33 mouse cellular contexts compared by ENCODE assay signal in the genomic region with DNA sequence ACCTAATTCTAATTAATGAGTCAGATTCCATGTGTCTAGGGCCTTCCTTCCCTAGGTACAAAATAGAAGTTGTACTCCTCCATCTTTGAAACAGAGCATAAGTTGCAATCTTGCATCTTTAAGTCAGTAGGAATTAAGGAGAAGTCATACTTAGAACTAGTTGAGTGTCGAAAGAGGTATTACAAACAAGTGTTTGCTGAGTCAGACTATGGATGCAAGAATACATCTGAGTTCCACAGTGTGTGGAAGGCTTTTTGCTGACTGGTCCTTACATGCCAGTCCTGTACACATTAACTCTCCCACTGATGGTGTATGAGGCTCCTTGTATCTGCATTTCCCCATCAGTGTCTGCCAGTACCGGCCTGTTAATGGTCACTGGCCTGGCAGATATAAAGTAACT. TPM values are rescaled to one million over a fixed set of nuclear protein-coding genes. Genes with fewer than 3 reads are reported as not detected.
DNase-seq lines count a peak whose midpoint lies in the region; ATAC-seq and TF ChIP-seq lines count a peak whose summit lies in the region.
"Had no signal": no experiment of that assay in that cellular context is flagged by ENCODE, and none has a peak within 500 bp of the region (broad histone marks: within the 10 kb centered on the region; RNA-seq: fewer than 3 reads in every experiment).

No protein-coding gene starts in this region.

- no peak for TF ChIP-seq EP300 in lung, postnatal 0 days (IDR thresholded peaks at IDR 0.05)

- H3K4me3 ChIP-seq in lung, postnatal 0 days (ENCODE audit: low read depth, low read length): no peak overlapping the region
- H3K4me3 ChIP-seq: embryonic facial prominence, embryonic 10.5 days; embryonic facial prominence, embryonic 13.5 days; erythroblast, embryonic 14.5 days; forebrain, embryonic 10.5 days; forebrain, embryonic 13.5 days; gastrocnemius, adult 2 months; heart, adult 2 months; heart, embryonic 10.5 days; heart, embryonic 13.5 days; hindbrain, embryonic 12.5 days; hindbrain, embryonic 15.5 days had no signal

- H3K4me2 ChIP-seq in lung, postnatal 0 days (replicated peaks; ENCODE audit: low read depth, low read length): no peak overlapping the region
- H3K4me2 ChIP-seq: embryonic facial prominence, embryonic 13.5 days; forebrain, embryonic 13.5 days; heart, embryonic 13.5 days; hindbrain, embryonic 12.5 days; hindbrain, embryonic 15.5 days had no signal

- no peaks in the 10 kb centered on the region for H3K4me1 ChIP-seq in lung, postnatal 0 days (ENCODE audit: insufficient read depth, low read depth, low read length)
- H3K4me1 ChIP-seq: embryonic facial prominence, embryonic 10.5 days; embryonic facial prominence, embryonic 13.5 days; forebrain, embryonic 10.5 days; forebrain, embryonic 13.5 days; heart, embryonic 10.5 days; heart, embryonic 13.5 days; hindbrain, embryonic 12.5 days; hindbrain, embryonic 15.5 days had no signal

- no peak; the same call in 1 of the 2 replicates for ATAC-seq in lung, postnatal 0 days
- peak; percentile 30 for ATAC-seq in granulocyte monocyte progenitor cell, adult 5-6 weeks (replicated peaks; ENCODE audit: poor library complexity, severe bottlenecking)
- peak; percentile 58; the same call in 1 of the 2 replicates for ATAC-seq in neutrophil, adult 5-6 weeks (ENCODE audit: extremely low read depth, insufficient number of reproducible peaks, low FRiP score, poor library complexity, severe bottlenecking)
- ATAC-seq: forebrain, embryonic 13.5 days; forebrain, embryonic 16.5 days; Patski had no signal

- no peak overlapping the region for H3K9ac ChIP-seq in lung, postnatal 0 days (replicated peaks; ENCODE audit: low read depth)
- H3K9ac ChIP-seq: embryonic facial prominence, embryonic 13.5 days; forebrain, embryonic 13.5 days; heart, embryonic 13.5 days; hindbrain, embryonic 12.5 days; hindbrain, embryonic 15.5 days had no signal

- no peaks in the 10 kb centered on the region for H3K36me3 ChIP-seq in lung, postnatal 0 days (ENCODE audit: insufficient read depth, low read length)
- H3K36me3 ChIP-seq: embryonic facial prominence, embryonic 10.5 days; embryonic facial prominence, embryonic 13.5 days; forebrain, embryonic 10.5 days; heart, embryonic 10.5 days; heart, embryonic 13.5 days; hindbrain, embryonic 12.5 days; hindbrain, embryonic 15.5 days had no signal

- no peaks in the 10 kb centered on the region for H3K9me3 ChIP-seq in lung, postnatal 0 days (ENCODE audit: low read length)
- H3K9me3 ChIP-seq: embryonic facial prominence, embryonic 13.5 days; forebrain, embryonic 13.5 days; heart, embryonic 10.5 days; heart, embryonic 13.5 days; hindbrain, embryonic 15.5 days had no signal

- H3K27me3 ChIP-seq in lung, postnatal 0 days (replicated peaks; ENCODE audit: insufficient read depth, low read length): no peaks in the 10 kb centered on the region
- H3K27me3 ChIP-seq: embryonic facial prominence, embryonic 13.5 days; forebrain, embryonic 13.5 days; heart, embryonic 13.5 days; hindbrain, embryonic 12.5 days; hindbrain, embryonic 15.5 days; Patski had no signal

- no peak overlapping the region for H3K27ac ChIP-seq in lung, postnatal 0 days (ENCODE audit: low read length)
- H3K27ac ChIP-seq: embryonic facial prominence, embryonic 10.5 days; embryonic facial prominence, embryonic 13.5 days; forebrain, embryonic 10.5 days; forebrain, embryonic 13.5 days; gastrocnemius, adult 2 months; heart, adult 2 months; heart, embryonic 10.5 days; heart, embryonic 13.5 days; hindbrain, embryonic 12.5 days; hindbrain, embryonic 15.5 days had no signal

- peak; percentile 46 for DNase-seq in lung, postnatal 0 days (ENCODE audit: low spot score)
- no peak for DNase-seq in lung, postnatal 10 days
- DNase-seq in NIH3T3 (ENCODE audit: low read depth): peak; percentile 22
- no peak for DNase-seq in layer of hippocampus, postnatal 10 days (ENCODE audit: low spot score in 2 of 2)
- DNase-seq in thymus, postnatal 14 days: no peak
- DNase-seq: adrenal gland, postnatal 10 days; adrenal gland, postnatal 36 days; cerebellum, adult 18-20 months; cerebellum, adult 9-10 months; cerebellum, postnatal 25 days; gastrocnemius, adult 2 months; gastrocnemius, postnatal 25 days; heart, adult 2 months had no signal

- no peak for TF ChIP-seq CTCF in lung, postnatal 0 days (IDR thresholded peaks at IDR 0.05)

- WGBS in lung, postnatal 0 days: 73% methylated on average over 2 of the region's 2 CpGs

RNA-seq across cellular contexts. Expression of gene Pon1, which starts 14.1 kb away (rescaled TPM):
- polyA plus RNA-seq in lung, postnatal 0 days (2015; fragmentation: Nextera tagmentation; extraction: Ambion mirVana): 25.0 and 40.6 TPM in 2 replicates
- total RNA-seq in granulocyte monocyte progenitor cell, adult 5-6 weeks (2014; fragmentation: Nextera tagmentation): not detected in 2 replicates
- not detected in 2 replicates for total RNA-seq in granulocyte monocyte progenitor cell, adult 5-6 weeks (2017)
- total RNA-seq in neutrophil, adult 5-6 weeks (2017): not detected in 2 replicates
- not detected for total RNA-seq in layer of hippocampus, postnatal 10 days (2021)
- total RNA-seq: common myeloid progenitor, adult 5-6 weeks; ES-E14; heart, postnatal 25 days; hematopoietic stem cell, adult 5-6 weeks had no signal
- polyA plus RNA-seq: embryonic facial prominence, embryonic 10.5 days; erythroblast, embryonic 14.5 days; forebrain, embryonic 13.5 days; frontal cortex, adult 2 months; heart, embryonic 13.5 days; heart, embryonic 16.5 days; hindbrain, embryonic 12.5 days; intestine, embryonic 14.5 days; Patski had no signal

RNA-seq across cellular contexts. Expression of gene Pon3, which starts 48.3 kb away (rescaled TPM):
- 143 and 168 TPM in 2 replicates for polyA plus RNA-seq in lung, postnatal 0 days (2015; fragmentation: Nextera tagmentation; extraction: Ambion mirVana)
- 8.9 and 17.6 TPM in 2 replicates for total RNA-seq in granulocyte monocyte progenitor cell, adult 5-6 weeks (2014; fragmentation: Nextera tagmentation)
- total RNA-seq in granulocyte monocyte progenitor cell, adult 5-6 weeks (2017): 15.8 and 17.0 TPM in 2 replicates
- 0.61 and 2.9 TPM in 2 replicates for total RNA-seq in neutrophil, adult 5-6 weeks (2017)
- 1 to 10 TPM; 1.8 to 3.9 TPM for total RNA-seq in layer of hippocampus, postnatal 10 days (2021)

Comparison
In these comparisons a context has a peak if more than half of its experiments do, and no peak if none do; other contexts are left out.
1. DNase-seq: peak in lung, postnatal 0 days (single experiment) and NIH3T3 (single experiment); none in lung, postnatal 10 days (single experiment), layer of hippocampus, postnatal 10 days (0 of 2) and thymus, postnatal 14 days (single experiment).